Mouse (Mus musculus): Measurements from ENCODE around the gene Ncmap. TPM values are rescaled to one million over a fixed set of nuclear protein-coding genes. Genes with fewer than 3 reads are reported as not detected.

The Ncmap gene
- polyA plus RNA-seq, 2 experiments = 0.06 to 0.08 TPM

DNA sequence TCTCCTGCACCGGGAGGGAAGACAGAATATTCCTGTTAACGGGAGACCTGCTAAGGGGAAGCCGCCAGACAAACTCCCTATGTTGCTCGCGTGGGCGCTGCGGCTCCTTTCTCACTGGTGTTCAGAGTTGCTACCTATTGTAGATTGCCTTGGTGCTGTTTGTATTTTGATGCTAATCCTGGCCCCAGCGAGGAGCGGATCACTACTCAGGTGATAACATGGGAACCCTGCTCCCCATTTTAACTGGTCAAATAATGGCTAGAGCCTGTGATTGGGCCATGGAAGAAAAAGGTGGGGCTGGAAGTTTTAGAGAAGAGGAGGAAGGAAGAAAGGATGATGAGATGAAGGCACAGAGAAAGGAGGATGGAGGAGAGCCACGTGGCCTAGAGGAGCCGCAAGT lies 22.4 kb upstream of the Ncmap start:
- H3K36me3 ChIP-seq (replicated peaks; ENCODE audit: control insufficient read depth, insufficient read depth, low read depth) = no peaks in the 10 kb centered on the region
- no peak overlapping the region for H3K9ac ChIP-seq (replicated peaks)
- ATAC-seq (ENCODE audit: insufficient read depth) (no peak), DNase-seq (ENCODE audit: low read depth in 3 of 3, low spot score in 3 of 3) (no peak)
- H3K4me3 ChIP-seq (ENCODE audit: insufficient read depth in 1 of 2, low read depth in 2 of 2, low read length in 2 of 2) = no peak overlapping the region
- no peak overlapping the region for H3K27ac ChIP-seq
- no peak overlapping the region for H3K4me2 ChIP-seq (ENCODE audit: low read depth)
- H3K9me3 ChIP-seq (ENCODE audit: control insufficient read depth, low read length) = no peaks in the 10 kb centered on the region
- H3K4me1 ChIP-seq (replicated peaks; ENCODE audit: control insufficient read depth in 2 of 2, insufficient read depth in 2 of 2, low read length in 1 of 2) = peaks cover 0 to 3% of the 10 kb centered on the region in 2 experiments; a peak in 1 of 4 replicates
- TF ChIP-seq EP300 (IDR thresholded peaks at IDR 0.05; ENCODE audit: low read depth) (no peak), CTCF (IDR thresholded peaks at IDR 0.05; ENCODE audit: low read depth) (no peak)
- no peaks in the 10 kb centered on the region for H3K27me3 ChIP-seq (ENCODE audit: control insufficient read depth, insufficient read depth, low read length)
- 79% methylated on average over 11 of the region's 11 CpGs for WGBS (ENCODE audit: insufficient replicate concordance)

DNA sequence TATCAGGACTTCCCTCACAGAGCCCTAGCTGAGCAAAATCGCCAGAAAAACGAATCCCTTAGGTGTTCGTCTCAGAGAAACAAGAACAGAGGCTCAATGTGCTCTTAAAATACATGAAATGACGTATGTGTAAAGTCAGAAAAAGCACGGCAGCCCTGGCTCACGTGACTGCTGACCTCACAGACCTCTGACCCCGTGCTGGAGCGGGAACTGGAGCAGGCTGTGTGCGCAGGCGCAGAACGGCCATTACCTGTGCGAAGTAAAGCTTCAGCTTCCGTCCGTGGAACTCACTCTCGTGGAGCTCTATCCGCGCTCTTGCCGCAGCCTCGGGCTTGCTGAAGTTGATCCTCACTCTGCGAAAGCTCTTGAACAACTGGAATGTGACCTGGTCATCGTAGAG lies 22.0 kb upstream of the Ncmap start:
- DNase-seq (ENCODE audit: low read depth in 3 of 3, low spot score in 3 of 3) (no peak), ATAC-seq (ENCODE audit: insufficient read depth) (no peak)
- Histone ChIP-seq H3K9ac (replicated peaks) (no peak overlapping the region), H3K4me2 (ENCODE audit: low read depth) (no peak overlapping the region), H3K27me3 (ENCODE audit: control insufficient read depth, insufficient read depth, low read length) (no peaks in the 10 kb centered on the region), H3K4me1 (replicated peaks; ENCODE audit: control insufficient read depth in 2 of 2, insufficient read depth in 2 of 2, low read length in 1 of 2) (peaks cover 0 to 3% of the 10 kb centered on the region in 2 experiments; a peak in 1 of 4 replicates), H3K4me3 (ENCODE audit: insufficient read depth in 1 of 2, low read depth in 2 of 2, low read length in 2 of 2) (no peak overlapping the region), H3K36me3 (replicated peaks; ENCODE audit: control insufficient read depth, insufficient read depth, low read depth) (no peaks in the 10 kb centered on the region), H3K9me3 (ENCODE audit: control insufficient read depth, low read length) (no peaks in the 10 kb centered on the region), H3K27ac (no peak overlapping the region)
- 85% methylated on average over 21 of the region's 21 CpGs for WGBS (ENCODE audit: insufficient replicate concordance)
- no peak for TF ChIP-seq CTCF (IDR thresholded peaks at IDR 0.05; ENCODE audit: low read depth)
- TF ChIP-seq EP300 (IDR thresholded peaks at IDR 0.05; ENCODE audit: low read depth) = no peak

- Histone ChIP-seq H3K36me3 (replicated peaks; ENCODE audit: control insufficient read depth, insufficient read depth, low read depth) (no peaks in the 10 kb centered on the region), H3K4me2 (ENCODE audit: low read depth) (no peak overlapping the region), H3K9ac (replicated peaks) (no peak overlapping the region), H3K27ac (no peak overlapping the region), H3K4me3 (ENCODE audit: insufficient read depth in 1 of 2, low read depth in 2 of 2, low read length in 2 of 2) (no peak overlapping the region), H3K4me1 (replicated peaks; ENCODE audit: control insufficient read depth in 2 of 2, insufficient read depth in 2 of 2, low read length in 1 of 2) (peaks cover 0 to 3% of the 10 kb centered on the region in 2 experiments; a peak in 1 of 4 replicates), H3K9me3 (ENCODE audit: control insufficient read depth, low read length) (no peaks in the 10 kb centered on the region), H3K27me3 (ENCODE audit: control insufficient read depth, insufficient read depth, low read length) (no peaks in the 10 kb centered on the region)
- WGBS (ENCODE audit: insufficient replicate concordance) = 55% methylated on average over 21 of the region's 21 CpGs
- TF ChIP-seq EP300 (IDR thresholded peaks at IDR 0.05; ENCODE audit: low read depth) (no peak), CTCF (IDR thresholded peaks at IDR 0.05; ENCODE audit: low read depth) (no peak)
- no peak for DNase-seq (ENCODE audit: low read depth in 3 of 3, low spot score in 3 of 3)
- ATAC-seq (ENCODE audit: insufficient read depth) = no peak
Measured at GRCm38 (mm10) chr4:135416367-135416766, 18.3 kb upstream of the Ncmap start.

DNA sequence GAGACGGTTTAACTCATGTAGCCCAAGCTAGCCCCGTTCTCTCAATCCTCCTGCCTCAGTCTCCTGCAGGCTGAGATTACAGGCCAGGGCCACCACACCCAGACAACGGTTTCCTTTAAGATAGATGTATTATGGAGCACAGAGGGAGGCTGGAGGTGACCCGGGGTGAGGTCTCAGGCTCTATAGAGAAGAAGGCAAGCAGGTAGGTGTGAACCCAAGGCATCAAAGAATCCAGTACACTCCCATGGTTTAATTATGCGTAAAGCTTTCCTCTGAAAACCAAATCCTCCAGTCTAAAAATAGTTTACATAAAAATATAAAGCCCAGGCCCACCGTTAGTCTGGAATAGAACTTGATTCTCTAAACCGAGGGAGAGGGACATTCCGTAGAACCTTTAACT lies 15.5 kb upstream of the Ncmap start:
- no peaks in the 10 kb centered on the region for H3K36me3 ChIP-seq (replicated peaks; ENCODE audit: control insufficient read depth, insufficient read depth, low read depth)
- 52% methylated on average over 8 of the region's 8 CpGs for WGBS (ENCODE audit: insufficient replicate concordance)
- no peak overlapping the region for H3K4me2 ChIP-seq (ENCODE audit: low read depth)
- H3K9ac ChIP-seq (replicated peaks) = no peak overlapping the region
- H3K27me3 ChIP-seq (ENCODE audit: control insufficient read depth, insufficient read depth, low read length) = no peaks in the 10 kb centered on the region
- no peak for DNase-seq (ENCODE audit: low read depth in 3 of 3, low spot score in 3 of 3)
- no peak overlapping the region for H3K4me3 ChIP-seq (ENCODE audit: insufficient read depth in 1 of 2, low read depth in 2 of 2, low read length in 2 of 2)
- H3K4me1 ChIP-seq (replicated peaks; ENCODE audit: control insufficient read depth in 2 of 2, insufficient read depth in 2 of 2, low read length in 1 of 2) = peaks cover 0 to 3% of the 10 kb centered on the region in 2 experiments; a peak in 1 of 4 replicates
- no peak overlapping the region for H3K27ac ChIP-seq
- TF ChIP-seq EP300 (IDR thresholded peaks at IDR 0.05; ENCODE audit: low read depth) (no peak), CTCF (IDR thresholded peaks at IDR 0.05; ENCODE audit: low read depth) (no peak)
- H3K9me3 ChIP-seq (ENCODE audit: control insufficient read depth, low read length) = no peaks in the 10 kb centered on the region
- no peak for ATAC-seq (ENCODE audit: insufficient read depth)

- H3K9ac ChIP-seq (replicated peaks) = no peak overlapping the region
- TF ChIP-seq CTCF (IDR thresholded peaks at IDR 0.05; ENCODE audit: low read depth) (peak; percentile 98), EP300 (IDR thresholded peaks at IDR 0.05; ENCODE audit: low read depth) (no peak)
- ATAC-seq (ENCODE audit: insufficient read depth) (no peak), DNase-seq (ENCODE audit: low read depth in 3 of 3, low spot score in 3 of 3) (peak; percentile 25 to 44 (median 28))
- no peaks in the 10 kb centered on the region for H3K27me3 ChIP-seq (ENCODE audit: control insufficient read depth, insufficient read depth, low read length)
- WGBS (ENCODE audit: insufficient replicate concordance) = 25% methylated on average over 4 of the region's 4 CpGs
- no peaks in the 10 kb centered on the region for H3K36me3 ChIP-seq (replicated peaks; ENCODE audit: control insufficient read depth, insufficient read depth, low read depth)
- H3K27ac ChIP-seq = no peak overlapping the region
- no peaks in the 10 kb centered on the region for H3K9me3 ChIP-seq (ENCODE audit: control insufficient read depth, low read length)
- no peak overlapping the region for H3K4me2 ChIP-seq (ENCODE audit: low read depth)
- H3K4me1 ChIP-seq (replicated peaks; ENCODE audit: control insufficient read depth in 2 of 2, insufficient read depth in 2 of 2, low read length in 1 of 2) = peaks cover 0 to 4% of the 10 kb centered on the region in 2 experiments; a peak in 1 of 4 replicates
- no peak overlapping the region for H3K4me3 ChIP-seq (ENCODE audit: insufficient read depth in 1 of 2, low read depth in 2 of 2, low read length in 2 of 2)
Measured at GRCm38 (mm10) chr4:135411633-135412032, 13.6 kb upstream of the Ncmap start.
